Mouse (Mus musculus): ENCODE results near the gene Slc7a1. TPM values are rescaled to one million over a fixed set of nuclear protein-coding genes. Genes with fewer than 3 reads are reported as not detected.

Gene Slc7a1
- total and polyA plus RNA-seq, 3 experiments: 64.1 to 133 (median 80.9) TPM

- Histone ChIP-seq H3K27ac (ENCODE audit: control insufficient read depth, low read depth, low read length) (no peak overlapping the region), H3K27me3 (ENCODE audit: control insufficient read depth in 1 of 2, insufficient read depth in 2 of 2, low read length in 2 of 2) (no peaks in the 10 kb centered on the region), H3K4me3 (ENCODE audit: control insufficient read depth in 1 of 2, insufficient read depth in 1 of 2, low read depth in 2 of 2, low read length in 2 of 2) (no peak overlapping the region), H3K9ac (ENCODE audit: control insufficient read depth, low read depth, low read length, poor library complexity, severe bottlenecking) (no peak overlapping the region), H3K36me3 (ENCODE audit: control insufficient read depth in 1 of 2, insufficient read depth in 2 of 2, low read length in 2 of 2) (peaks cover 2 to 48% of the 10 kb centered on the region in 2 experiments; a peak in 2 of 4 replicates), H3K79me2 (ENCODE audit: control insufficient read depth, insufficient read depth, low read length, poor library complexity) (peaks cover 82% of the 10 kb centered on the region), H3K9me3 (replicated peaks; ENCODE audit: insufficient read depth, low read length) (no peaks in the 10 kb centered on the region), H3K4me1 (ENCODE audit: control insufficient read depth in 1 of 2, insufficient read depth in 2 of 2, low read length in 2 of 2) (peaks cover 0 to 6% of the 10 kb centered on the region in 2 experiments; a peak in 2 of 4 replicates)
- TF ChIP-seq NELFE (IDR thresholded peaks at IDR 0.05; ENCODE audit: low read depth, low read length): no peak
- no peak for TF ChIP-seq USF2 (IDR thresholded peaks at IDR 0.05; ENCODE audit: borderline replicate concordance in 1 of 2, insufficient read depth in 1 of 2, low read depth in 1 of 2, low read length in 2 of 2)
- TF ChIP-seq KAT2A (conservative IDR thresholded peaks at IDR 0.05; ENCODE audit: low read depth, low read length): no peak
- peak in 1 of 2 experiments; percentile 12; a peak in 1 of 4 replicates for TF ChIP-seq POLR2A (IDR thresholded peaks at IDR 0.05; ENCODE audit: control insufficient read depth in 1 of 2, insufficient read depth in 1 of 2, low read depth in 1 of 2, low read length in 2 of 2, poor library complexity in 1 of 2)
- DNase-seq (ENCODE audit: low read depth, low spot score): no peak
Observed at GRCm38 (mm10) chr5:148372005-148372917, 27.4 kb downstream of the Slc7a1 start.

GRCm38 (mm10) chr5:148371375-148371774 lies 28.3 kb downstream of the Slc7a1 start:
- peaks cover 0 to 6% of the 10 kb centered on the region in 2 experiments; a peak in 1 of 4 replicates for H3K4me1 ChIP-seq (ENCODE audit: control insufficient read depth in 1 of 2, insufficient read depth in 2 of 2, low read length in 2 of 2)
- no peak overlapping the region for H3K9ac ChIP-seq (ENCODE audit: control insufficient read depth, low read depth, low read length, poor library complexity, severe bottlenecking)
- DNase-seq (ENCODE audit: low read depth, low spot score): no peak
- H3K79me2 ChIP-seq (ENCODE audit: control insufficient read depth, insufficient read depth, low read length, poor library complexity): peaks cover 83% of the 10 kb centered on the region
- H3K4me3 ChIP-seq (ENCODE audit: control insufficient read depth in 1 of 2, insufficient read depth in 1 of 2, low read depth in 2 of 2, low read length in 2 of 2): no peak overlapping the region
- TF ChIP-seq SIN3A (IDR thresholded peaks at IDR 0.05; ENCODE audit: low read length) (no peak), RAD21 (IDR thresholded peaks at IDR 0.05; ENCODE audit: low read depth, low read length) (no peak), MYB (IDR thresholded peaks at IDR 0.05; ENCODE audit: low read depth, low read length) (no peak), MYC (IDR thresholded peaks at IDR 0.05; ENCODE audit: low read depth, low read length) (no peak), ELF1 (IDR thresholded peaks at IDR 0.05; ENCODE audit: low read depth, low read length) (no peak), ZNF384 (IDR thresholded peaks at IDR 0.05; ENCODE audit: low read depth, low read length) (no peak), POLR2A (IDR thresholded peaks at IDR 0.05; ENCODE audit: control insufficient read depth in 1 of 2, insufficient read depth in 1 of 2, low read depth in 1 of 2, low read length in 2 of 2, poor library complexity in 1 of 2) (0 out of 4 replicates have a peak, but pooled peaks of 1 of the 2 experiments have one; percentile 7), ETS1 (IDR thresholded peaks at IDR 0.05; ENCODE audit: low read depth, low read length) (no peak)
- H3K27me3 ChIP-seq (ENCODE audit: control insufficient read depth in 1 of 2, insufficient read depth in 2 of 2, low read length in 2 of 2): no peaks in the 10 kb centered on the region
- H3K27ac ChIP-seq (ENCODE audit: control insufficient read depth, low read depth, low read length): no peak overlapping the region
- H3K36me3 ChIP-seq (ENCODE audit: control insufficient read depth in 1 of 2, insufficient read depth in 2 of 2, low read length in 2 of 2): peaks cover 2 to 45% of the 10 kb centered on the region in 2 experiments; a peak in 2 of 4 replicates
- H3K9me3 ChIP-seq (replicated peaks; ENCODE audit: insufficient read depth, low read length): no peaks in the 10 kb centered on the region

GRCm38 (mm10) chr5:148370624-148371023 lies 29.1 kb downstream of the Slc7a1 start:
- peak; percentile 75 for DNase-seq (ENCODE audit: low read depth, low spot score)
- H3K9ac ChIP-seq (ENCODE audit: control insufficient read depth, low read depth, low read length, poor library complexity, severe bottlenecking): no peak overlapping the region
- peaks cover 77% of the 10 kb centered on the region for H3K79me2 ChIP-seq (ENCODE audit: control insufficient read depth, insufficient read depth, low read length, poor library complexity)
- H3K4me3 ChIP-seq (ENCODE audit: control insufficient read depth in 1 of 2, insufficient read depth in 1 of 2, low read depth in 2 of 2, low read length in 2 of 2): no peak overlapping the region
- H3K27me3 ChIP-seq (ENCODE audit: control insufficient read depth in 1 of 2, insufficient read depth in 2 of 2, low read length in 2 of 2): no peaks in the 10 kb centered on the region
- no peak overlapping the region for H3K27ac ChIP-seq (ENCODE audit: control insufficient read depth, low read depth, low read length)
- H3K9me3 ChIP-seq (replicated peaks; ENCODE audit: insufficient read depth, low read length): no peaks in the 10 kb centered on the region
- H3K36me3 ChIP-seq (ENCODE audit: control insufficient read depth in 1 of 2, insufficient read depth in 2 of 2, low read length in 2 of 2): peaks cover 2 to 40% of the 10 kb centered on the region in 2 experiments; a peak in 2 of 4 replicates
- peaks cover 0 to 6% of the 10 kb centered on the region in 2 experiments; a peak in 1 of 4 replicates for H3K4me1 ChIP-seq (ENCODE audit: control insufficient read depth in 1 of 2, insufficient read depth in 2 of 2, low read length in 2 of 2)
- TF ChIP-seq MXI1 (IDR thresholded peaks at IDR 0.05; ENCODE audit: low read depth, low read length): no peak
- TF ChIP-seq GABPA (IDR thresholded peaks at IDR 0.05; ENCODE audit: low read depth, low read length): no peak
- no peak for TF ChIP-seq KAT2A (conservative IDR thresholded peaks at IDR 0.05; ENCODE audit: low read depth, low read length)
- TF ChIP-seq MAZ (IDR thresholded peaks at IDR 0.05; ENCODE audit: low read depth, low read length): no peak
- TF ChIP-seq POLR2AphosphoS2 (IDR thresholded peaks at IDR 0.05; ENCODE audit: low read length): 0 out of 2 replicates have a peak, but pooled peaks have one; percentile 40
- TF ChIP-seq CTCF (IDR thresholded peaks at IDR 0.05 in 2 of 3, conservative IDR thresholded peaks at IDR 0.05 in 1 of 3; ENCODE audit: control insufficient read depth in 1 of 3, insufficient read depth in 1 of 3, low read depth in 2 of 3, low read length in 3 of 3, poor library complexity in 1 of 3, severe bottlenecking in 1 of 3): peak; percentile 74 to 96 (median 79)
- no peak for TF ChIP-seq ZKSCAN1 (IDR thresholded peaks at IDR 0.05; ENCODE audit: low read depth, low read length)
- TF ChIP-seq EP300 (IDR thresholded peaks at IDR 0.05; ENCODE audit: low read depth in 1 of 2, low read length in 2 of 2): no peak
- TF ChIP-seq JUND (IDR thresholded peaks at IDR 0.05; ENCODE audit: low read depth, low read length): no peak
- no peak for TF ChIP-seq USF2 (IDR thresholded peaks at IDR 0.05; ENCODE audit: borderline replicate concordance in 1 of 2, insufficient read depth in 1 of 2, low read depth in 1 of 2, low read length in 2 of 2)
- TF ChIP-seq TAL1 (IDR thresholded peaks at IDR 0.05; ENCODE audit: low read length): no peak
- no peak for TF ChIP-seq CHD2 (IDR thresholded peaks at IDR 0.05; ENCODE audit: low read length)
- TF ChIP-seq MYB (IDR thresholded peaks at IDR 0.05; ENCODE audit: low read depth, low read length): no peak
- no peak for TF ChIP-seq GATA1 (IDR thresholded peaks at IDR 0.05; ENCODE audit: low read depth, low read length)
- 0 out of 2 replicates have a peak, but pooled peaks have one; percentile 29 for TF ChIP-seq SIN3A (IDR thresholded peaks at IDR 0.05; ENCODE audit: low read length)
- peak; percentile 50; the same call in 1 of the 2 replicates for TF ChIP-seq MYC (IDR thresholded peaks at IDR 0.05; ENCODE audit: low read depth, low read length)

All from MEL (cell line).